Mouse (Mus musculus) ES-E14 (cell line): ENCODE measurements around the gene Alppl2.

Experiments
- CHD2 ChIP-seq: IDR thresholded peaks from 2 replicates; pipeline ENCODE4 v1.6.1; 2014; ENCODE audit warnings: mild to moderate bottlenecking, low read depth, low read length, inconsistent platforms
- MAFK ChIP-seq: IDR thresholded peaks from 2 replicates; pipeline ENCODE4 v1.6.1; 2014; ENCODE audit warnings: mild to moderate bottlenecking, low read depth, low read length, inconsistent platforms; ENCODE audit not compliant: insufficient read depth
- ZC3H11A ChIP-seq: IDR thresholded peaks from 2 replicates; pipeline ENCODE4 v1.6.1; 2012; ENCODE audit warnings: low read depth, mild to moderate bottlenecking, inconsistent platforms, low read length, borderline replicate concordance

GRCm38 (mm10) chr1:87057075-87057474 is 32.7 kb downstream of the Alppl2 start:
- TF ChIP-seq MAFK (no peak), ZC3H11A (no peak), CHD2 (no peak)
